Comparison of ENCODE assay signal across 16 mouse cellular contexts in the genomic region with DNA sequence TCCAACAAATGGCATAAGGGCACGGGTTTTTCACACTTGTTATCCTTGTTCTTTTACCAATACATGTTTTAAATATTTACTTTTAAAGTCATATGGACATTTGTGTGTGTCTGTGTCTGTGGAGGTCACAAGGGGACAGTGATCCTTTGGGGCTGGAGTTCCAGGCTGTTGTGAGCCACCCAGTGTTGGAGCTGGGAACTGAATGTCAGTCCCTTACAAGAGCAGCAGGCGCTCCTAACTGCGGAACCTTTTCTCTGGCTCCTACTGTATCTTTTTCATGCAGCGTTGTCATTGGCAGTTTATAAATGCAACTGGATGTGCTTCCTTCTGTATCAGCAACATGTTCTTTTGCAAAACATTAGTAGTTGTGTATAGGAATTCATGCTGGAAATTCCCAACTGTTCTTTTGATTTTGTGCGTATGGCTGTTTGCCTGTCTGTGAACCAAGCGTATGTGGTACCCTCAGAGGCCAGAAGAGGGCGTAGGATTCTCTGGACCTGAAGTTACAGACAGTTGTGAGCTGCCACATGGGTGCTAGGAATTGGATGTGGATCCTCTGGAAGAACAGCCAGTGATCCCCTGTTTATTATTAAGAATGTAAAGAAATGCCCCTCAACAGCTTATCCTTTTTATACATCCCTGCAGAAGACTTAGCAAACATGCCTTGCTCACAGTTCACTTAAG. TPM values are rescaled to one million over a fixed set of nuclear protein-coding genes. Genes with fewer than 3 reads are reported as not detected.
DNase-seq lines count a peak whose midpoint lies in the region; ATAC-seq and TF ChIP-seq lines count a peak whose summit lies in the region.
"Had no signal": no experiment of that assay in that cellular context is flagged by ENCODE, and none has a peak within 500 bp of the region (broad histone marks: within the 10 kb centered on the region; RNA-seq: fewer than 3 reads in every experiment).

No protein-coding gene starts in this region.

- no peaks in the 10 kb centered on the region; the same call in 1 of the 2 replicates for H3K36me3 ChIP-seq in heart, postnatal 0 days (replicated peaks; ENCODE audit: control insufficient read depth, insufficient read depth, low read length)
- no peaks in the 10 kb centered on the region for H3K36me3 ChIP-seq in thymus, adult 2 months (ENCODE audit: control insufficient read depth, insufficient read depth, low read length)
- H3K36me3 ChIP-seq: lung, embryonic 15.5 days had no signal

- 0 out of 2 replicates have a peak, but pooled peaks cover 2% of the 10 kb centered on the region for H3K4me1 ChIP-seq in heart, postnatal 0 days (ENCODE audit: control insufficient read depth, insufficient read depth)
- peaks cover 26% of the 10 kb centered on the region for H3K4me1 ChIP-seq in thymus, adult 2 months (replicated peaks; ENCODE audit: control insufficient read depth, insufficient read depth, low read length)

- H3K4me3 ChIP-seq in heart, postnatal 0 days (ENCODE audit: low read depth, low read length), result no peak overlapping the region
- H3K4me3 ChIP-seq in thymus, adult 2 months (ENCODE audit: control insufficient read depth, insufficient read depth, low read length), result no peak overlapping the region
- H3K4me3 ChIP-seq: lung, embryonic 15.5 days; myocyte had no signal

- no peak for TF ChIP-seq CTCF in heart, postnatal 0 days (IDR thresholded peaks at IDR 0.05; ENCODE audit: low read depth)
- TF ChIP-seq CTCF in thymus, adult 2 months (IDR thresholded peaks at IDR 0.05; ENCODE audit: borderline replicate concordance, control insufficient read depth, extremely low read depth, insufficient read depth, low read length, poor library complexity), result no peak

- TF ChIP-seq POLR2A in thymus, adult 2 months (IDR thresholded peaks at IDR 0.05; ENCODE audit: control insufficient read depth, extremely low read depth, insufficient read depth, low read length, poor library complexity), result no peak

- no peak overlapping the region for H3K27ac ChIP-seq in heart, postnatal 0 days (ENCODE audit: low read depth)
- peak overlapping the region; percentile 89 for H3K27ac ChIP-seq in thymus, adult 2 months (ENCODE audit: control insufficient read depth, insufficient read depth, low read length)
- H3K27ac ChIP-seq: lung, embryonic 15.5 days had no signal

- TF ChIP-seq EP300 in heart, postnatal 0 days (IDR thresholded peaks at IDR 0.05; ENCODE audit: low read depth), result no peak

- peak; percentile 14 for DNase-seq in heart, postnatal 0 days (ENCODE audit: low spot score)
- DNase-seq in heart, adult 9 months (ENCODE audit: low spot score in 2 of 2), result no peak
- peak; percentile 45 for DNase-seq in thymus, adult 2 months
- no peak for DNase-seq in thymus, adult 18-20 months
- DNase-seq in cerebellum, postnatal 36 days, result peak; percentile 30 to 33
- peak; percentile 66 for DNase-seq in thymus, postnatal 4 days
- DNase-seq in adrenal gland, adult 18-20 months (ENCODE audit: low spot score in 2 of 2), result no peak
- no peak for DNase-seq in adrenal gland, adult 8-10 months
- DNase-seq: retina, postnatal 1 day had no signal

- H3K27me3 ChIP-seq in heart, postnatal 0 days (ENCODE audit: control insufficient read depth, insufficient read depth, low read length), result no peaks in the 10 kb centered on the region
- H3K27me3 ChIP-seq in thymus, adult 2 months (ENCODE audit: control insufficient read depth, insufficient read depth, low read length), result no peaks in the 10 kb centered on the region
- H3K27me3 ChIP-seq: lung, embryonic 15.5 days had no signal

- no peak overlapping the region for H3K4me2 ChIP-seq in heart, postnatal 0 days (ENCODE audit: low read depth, low read length)
- H3K4me2 ChIP-seq: lung, embryonic 15.5 days had no signal

- H3K9me3 ChIP-seq in heart, postnatal 0 days (replicated peaks; ENCODE audit: control insufficient read depth, low read length), result no peaks in the 10 kb centered on the region
- H3K9me3 ChIP-seq: lung, embryonic 15.5 days had no signal

- no peak overlapping the region for H3K9ac ChIP-seq in heart, postnatal 0 days (replicated peaks; ENCODE audit: low read depth, low read length)
- H3K9ac ChIP-seq: lung, embryonic 15.5 days had no signal

- ATAC-seq in heart, postnatal 0 days (ENCODE audit: insufficient read depth, low read depth), result no peak
- ATAC-seq: inflammation-experienced regulatory T-cells, adult 6 months had no signal

- WGBS in heart, postnatal 0 days, result 73% methylated on average over 7 of the region's 7 CpGs
- 92% methylated on average over 7 of the region's 7 CpGs for whole genome bisulfite sequencing in thymus, adult 2 months

RNA-seq across cellular contexts. Expression of a gene that starts 24.3 kb away (rescaled TPM):
- total RNA-seq in heart, postnatal 0 days (2014; rRNA removed; ENCODE audit: low replicate concordance), result not detected in 2 replicates
- not detected in 2 replicates for polyA plus RNA-seq in heart, postnatal 0 days (2015; fragmentation: Nextera tagmentation; extraction: Ambion mirVana)
- 2.4 and 3.1 TPM in 2 replicates for polyA plus RNA-seq in thymus, adult 2 months (2012; rRNA removed)
- total RNA-seq in adrenal gland, adult 18-20 months (2021), result not detected
- not detected for total RNA-seq in adrenal gland, adult 8-10 months (2022)
- total RNA-seq: heart, adult 8-10 months; layer of hippocampus, postnatal 25 days had no signal
- polyA plus RNA-seq: forebrain, embryonic 11.5 days; inflammation-experienced regulatory T-cells, adult 6 months; lung, embryonic 15.5 days; myocyte; stomach, embryonic 16.5 days had no signal

RNA-seq across cellular contexts. Expression of a gene that starts 24.8 kb away (rescaled TPM):
- total RNA-seq in heart, postnatal 0 days (2014; rRNA removed; ENCODE audit: low replicate concordance), result not detected in 2 replicates
- not detected in 2 replicates for polyA plus RNA-seq in heart, postnatal 0 days (2015; fragmentation: Nextera tagmentation; extraction: Ambion mirVana)
- 0.96 and 1.5 TPM in 2 replicates for polyA plus RNA-seq in thymus, adult 2 months (2012; rRNA removed)
- not detected for total RNA-seq in adrenal gland, adult 18-20 months (2021)
- total RNA-seq in adrenal gland, adult 8-10 months (2022), result under 1 TPM in 1 of 4 experiments, not detected in 3; 0.17 TPM
- total RNA-seq: heart, adult 8-10 months had no signal
- polyA plus RNA-seq: myocyte had no signal

RNA-seq across cellular contexts. Expression of a gene that starts 53.0 kb away (rescaled TPM):
- 25.2 and 33.8 TPM in 2 replicates for total RNA-seq in heart, postnatal 0 days (2014; rRNA removed; ENCODE audit: low replicate concordance)
- polyA plus RNA-seq in heart, postnatal 0 days (2015; fragmentation: Nextera tagmentation; extraction: Ambion mirVana), result 27.5 and 27.8 TPM in 2 replicates
- 141 and 181 TPM in 2 replicates for polyA plus RNA-seq in thymus, adult 2 months (2012; rRNA removed)
- 10 to 100 TPM; 56.6 to 73.2 TPM for total RNA-seq in adrenal gland, adult 18-20 months (2021)
- 10 to 100 TPM; 43.0 to 81.4 (median 55.3) TPM for total RNA-seq in adrenal gland, adult 8-10 months (2022)

Comparison
In these comparisons a context has a peak if more than half of its experiments do, and no peak if none do; other contexts are left out.
1. DNase-seq: peak in heart, postnatal 0 days (single experiment), thymus, adult 2 months (single experiment), cerebellum, postnatal 36 days (2 of 2) and thymus, postnatal 4 days (single experiment); none in heart, adult 9 months (0 of 2), thymus, adult 18-20 months (0 of 2), adrenal gland, adult 18-20 months (0 of 2) and adrenal gland, adult 8-10 months (single experiment).